Mouse (Mus musculus): Measurements from ENCODE around the gene Cdhr4. TPM values are rescaled to one million over a fixed set of nuclear protein-coding genes. Genes with fewer than 3 reads are reported as not detected.
"Not testable (repeated sequence)": the region's sequence is repeated elsewhere in the genome, so short reads cannot be mapped to it uniquely, and the experiment has no call there.

The Cdhr4 gene
- polyA plus RNA-seq, 1 experiment from 2014 or later = 1.9 TPM

- H3K9ac ChIP-seq (ENCODE audit: low read length); H3K4me1 ChIP-seq (replicated peaks; ENCODE audit: control insufficient read depth, insufficient read depth, low read length); H3K4me2 ChIP-seq (ENCODE audit: low read depth, low read length, severe bottlenecking); ATAC-seq (replicated peaks; ENCODE audit: low FRiP score); H3K36me3 ChIP-seq (ENCODE audit: control insufficient read depth, insufficient read depth, low read length); H3K4me3 ChIP-seq (ENCODE audit: low read depth, low read length); H3K27ac ChIP-seq (ENCODE audit: low read depth, low read length); H3K27me3 ChIP-seq (ENCODE audit: control insufficient read depth, insufficient read depth, low read length); DNase-seq (ENCODE audit: low spot score); H3K9me3 ChIP-seq (ENCODE audit: control insufficient read depth, low read length): not testable (repeated sequence)
- 87% methylated on average over 2 of the region's 2 CpGs for WGBS
These were observed 21.3 kb downstream of the Cdhr4 start for GRCm38 (mm10) chr9:108013577-108013976.

GRCm38 (mm10) chr9:108017127-108017526, 24.8 kb downstream of the Cdhr4 start:
- H3K4me1 ChIP-seq (replicated peaks; ENCODE audit: control insufficient read depth, insufficient read depth, low read length) = no peaks in the 10 kb centered on the region
- DNase-seq (ENCODE audit: low spot score) = no peak
- H3K27ac ChIP-seq (ENCODE audit: low read depth, low read length) = no peak overlapping the region
- H3K9ac ChIP-seq (ENCODE audit: low read length) = no peak overlapping the region
- WGBS = 80% methylated on average over 3 of the region's 3 CpGs
- no peaks in the 10 kb centered on the region for H3K9me3 ChIP-seq (ENCODE audit: control insufficient read depth, low read length)
- H3K27me3 ChIP-seq (ENCODE audit: control insufficient read depth, insufficient read depth, low read length) = no peaks in the 10 kb centered on the region
- no peaks in the 10 kb centered on the region; the same call in 1 of the 2 replicates for H3K36me3 ChIP-seq (ENCODE audit: control insufficient read depth, insufficient read depth, low read length)
- no peak overlapping the region for H3K4me3 ChIP-seq (ENCODE audit: low read depth, low read length)
- no peak overlapping the region for H3K4me2 ChIP-seq (ENCODE audit: low read depth, low read length, severe bottlenecking)
- ATAC-seq (replicated peaks; ENCODE audit: low FRiP score) = no peak

DNA sequence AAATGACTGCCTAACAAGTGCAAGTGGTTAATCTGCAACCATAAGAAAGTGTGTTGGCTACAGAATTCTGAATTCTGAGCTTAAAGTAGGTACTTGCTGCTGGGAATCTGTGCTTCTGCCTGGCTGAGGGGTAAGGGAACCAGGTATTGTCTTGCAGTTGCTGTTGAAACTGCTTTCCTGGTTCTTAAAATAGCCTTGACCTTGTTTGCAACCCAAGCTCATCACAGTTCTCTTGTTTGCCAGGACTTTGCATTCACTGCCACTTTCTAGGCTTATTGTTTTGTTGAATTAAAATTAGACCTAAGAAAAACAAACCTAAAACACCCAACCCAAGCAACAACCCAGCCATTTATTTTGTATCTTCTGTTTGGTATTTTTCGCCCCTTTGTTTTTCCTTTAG, 28.4 kb downstream of the Cdhr4 start:
- no peak overlapping the region for H3K9ac ChIP-seq (ENCODE audit: low read length)
- no peaks in the 10 kb centered on the region for H3K4me1 ChIP-seq (replicated peaks; ENCODE audit: control insufficient read depth, insufficient read depth, low read length)
- 90% methylated on average over 1 of the region's 1 CpGs for WGBS
- ATAC-seq (replicated peaks; ENCODE audit: low FRiP score) (no peak), DNase-seq (ENCODE audit: low spot score) (no peak)
- no peak overlapping the region for H3K4me3 ChIP-seq (ENCODE audit: low read depth, low read length)
- no peaks in the 10 kb centered on the region for H3K9me3 ChIP-seq (ENCODE audit: control insufficient read depth, low read length)
- H3K27ac ChIP-seq (ENCODE audit: low read depth, low read length) = no peak overlapping the region
- H3K4me2 ChIP-seq (ENCODE audit: low read depth, low read length, severe bottlenecking) = no peak overlapping the region
- H3K27me3 ChIP-seq (ENCODE audit: control insufficient read depth, insufficient read depth, low read length) = no peaks in the 10 kb centered on the region
- H3K36me3 ChIP-seq (ENCODE audit: control insufficient read depth, insufficient read depth, low read length) = no peaks in the 10 kb centered on the region; the same call in none of the 2 replicates

- WGBS = 89% methylated on average over 3 of the region's 3 CpGs
- Histone ChIP-seq H3K9ac (ENCODE audit: low read length) (no peak overlapping the region), H3K27me3 (ENCODE audit: control insufficient read depth, insufficient read depth, low read length) (no peaks in the 10 kb centered on the region), H3K4me1 (replicated peaks; ENCODE audit: control insufficient read depth, insufficient read depth, low read length) (no peaks in the 10 kb centered on the region), H3K4me3 (ENCODE audit: low read depth, low read length) (no peak overlapping the region), H3K9me3 (ENCODE audit: control insufficient read depth, low read length) (no peaks in the 10 kb centered on the region), H3K36me3 (ENCODE audit: control insufficient read depth, insufficient read depth, low read length) (peaks cover 5% of the 10 kb centered on the region), H3K27ac (ENCODE audit: low read depth, low read length) (no peak overlapping the region), H3K4me2 (ENCODE audit: low read depth, low read length, severe bottlenecking) (no peak overlapping the region)
- no peak for DNase-seq (ENCODE audit: low spot score)
- no peak for ATAC-seq (replicated peaks; ENCODE audit: low FRiP score)
These were observed 30.9 kb downstream of the Cdhr4 start for GRCm38 (mm10) chr9:108023216-108023615.

DNA sequence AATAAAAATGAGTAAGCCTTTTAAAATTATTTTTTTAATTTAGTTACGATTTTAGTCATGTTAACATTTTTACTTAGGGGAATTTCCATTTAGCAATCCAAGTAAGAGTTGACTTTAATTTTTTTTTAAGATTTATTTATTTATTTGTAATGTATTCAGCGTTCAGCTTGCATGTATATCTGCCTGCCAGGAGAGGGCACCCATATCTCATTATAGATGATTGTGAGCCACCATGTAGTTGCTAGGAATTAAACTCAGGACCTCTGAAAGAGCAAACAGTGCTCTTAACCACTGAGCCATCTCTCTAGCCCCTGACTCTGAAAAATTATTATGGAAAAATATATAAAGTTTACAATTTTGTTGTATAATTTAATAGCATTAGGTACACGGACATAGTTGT, 34.3 kb downstream of the Cdhr4 start:
- no peak overlapping the region for H3K4me3 ChIP-seq (ENCODE audit: low read depth, low read length)
- no peak for ATAC-seq (replicated peaks; ENCODE audit: low FRiP score)
- no peak for DNase-seq (ENCODE audit: low spot score)
- no peak overlapping the region for H3K4me2 ChIP-seq (ENCODE audit: low read depth, low read length, severe bottlenecking)
- 93% methylated on average over 3 of the region's 3 CpGs for WGBS
- no peaks in the 10 kb centered on the region for H3K9me3 ChIP-seq (ENCODE audit: control insufficient read depth, low read length)
- peaks cover 5% of the 10 kb centered on the region for H3K36me3 ChIP-seq (ENCODE audit: control insufficient read depth, insufficient read depth, low read length)
- H3K27ac ChIP-seq (ENCODE audit: low read depth, low read length) = no peak overlapping the region
- no peak overlapping the region for H3K9ac ChIP-seq (ENCODE audit: low read length)
- no peaks in the 10 kb centered on the region for H3K27me3 ChIP-seq (ENCODE audit: control insufficient read depth, insufficient read depth, low read length)
- H3K4me1 ChIP-seq (replicated peaks; ENCODE audit: control insufficient read depth, insufficient read depth, low read length) = no peaks in the 10 kb centered on the region

DNA sequence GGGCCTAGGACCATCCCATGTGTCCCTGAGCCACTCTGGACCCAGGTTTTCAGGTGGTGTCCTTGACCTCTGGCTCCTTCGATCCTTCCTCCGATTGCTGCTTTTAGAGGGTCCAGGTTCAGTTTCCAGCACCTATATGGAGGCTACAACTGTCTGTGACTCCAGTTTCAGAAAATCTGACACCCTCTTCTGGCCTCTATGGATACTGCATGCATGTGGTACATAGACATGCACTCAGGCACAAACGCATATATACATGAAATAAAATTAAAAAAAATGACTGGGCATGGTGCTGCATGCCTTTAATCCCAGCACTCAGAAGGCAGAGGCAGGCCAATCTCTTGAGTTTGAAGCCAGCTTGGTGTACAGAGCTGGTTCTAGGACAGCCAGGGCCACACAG, 35.6 kb downstream of the Cdhr4 start:
- no peak for ATAC-seq (replicated peaks; ENCODE audit: low FRiP score)
- DNase-seq (ENCODE audit: low spot score) = no peak
- over 99% methylated on average over 3 of the region's 3 CpGs for WGBS
- no peaks in the 10 kb centered on the region for H3K27me3 ChIP-seq (ENCODE audit: control insufficient read depth, insufficient read depth, low read length)
- H3K4me3 ChIP-seq (ENCODE audit: low read depth, low read length) = no peak overlapping the region
- no peak overlapping the region for H3K27ac ChIP-seq (ENCODE audit: low read depth, low read length)
- H3K4me2 ChIP-seq (ENCODE audit: low read depth, low read length, severe bottlenecking) = no peak overlapping the region
- peaks cover 8% of the 10 kb centered on the region for H3K36me3 ChIP-seq (ENCODE audit: control insufficient read depth, insufficient read depth, low read length)
- H3K9ac ChIP-seq (ENCODE audit: low read length) = no peak overlapping the region
- H3K4me1 ChIP-seq (replicated peaks; ENCODE audit: control insufficient read depth, insufficient read depth, low read length) = no peaks in the 10 kb centered on the region
- no peaks in the 10 kb centered on the region for H3K9me3 ChIP-seq (ENCODE audit: control insufficient read depth, low read length)

DNA sequence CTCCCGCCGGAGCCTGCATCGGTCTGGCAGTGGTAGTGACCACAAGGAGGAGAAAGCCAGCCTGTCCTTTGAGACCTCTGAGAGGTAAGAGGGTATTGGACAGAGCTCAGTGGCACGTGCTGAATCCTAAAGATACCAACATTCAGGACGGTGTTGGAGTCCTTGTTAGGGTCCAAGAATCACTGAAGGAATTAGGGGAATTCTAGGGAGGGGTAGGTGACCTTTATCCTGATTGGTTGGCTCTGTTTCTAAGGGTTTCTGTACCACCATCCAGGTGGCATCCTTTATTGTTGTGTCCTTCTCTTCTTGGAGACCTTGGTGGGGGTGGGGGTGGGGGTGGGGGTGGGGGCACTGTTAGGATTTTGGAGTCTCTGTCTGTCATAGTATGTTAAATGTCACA, 39.8 kb downstream of the Cdhr4 start:
- no peak for ATAC-seq (replicated peaks; ENCODE audit: low FRiP score)
- Histone ChIP-seq H3K4me3 (ENCODE audit: low read depth, low read length) (no peak overlapping the region), H3K9me3 (ENCODE audit: control insufficient read depth, low read length) (no peaks in the 10 kb centered on the region), H3K27me3 (ENCODE audit: control insufficient read depth, insufficient read depth, low read length) (no peaks in the 10 kb centered on the region), H3K36me3 (ENCODE audit: control insufficient read depth, insufficient read depth, low read length) (peaks cover 8% of the 10 kb centered on the region; the same call in 1 of the 2 replicates), H3K9ac (ENCODE audit: low read length) (no peak overlapping the region), H3K4me2 (ENCODE audit: low read depth, low read length, severe bottlenecking) (no peak overlapping the region), H3K27ac (ENCODE audit: low read depth, low read length) (no peak overlapping the region), H3K4me1 (replicated peaks; ENCODE audit: control insufficient read depth, insufficient read depth, low read length) (no peaks in the 10 kb centered on the region)
- no peak for DNase-seq (ENCODE audit: low spot score)
- 95% methylated on average over 5 of the region's 5 CpGs for WGBS

- WGBS = 100% methylated on average over 2 of the region's 2 CpGs
- H3K4me2 ChIP-seq (ENCODE audit: low read depth, low read length, severe bottlenecking) = no peak overlapping the region
- H3K4me3 ChIP-seq (ENCODE audit: low read depth, low read length) = no peak overlapping the region
- H3K27me3 ChIP-seq (ENCODE audit: control insufficient read depth, insufficient read depth, low read length) = no peaks in the 10 kb centered on the region
- DNase-seq (ENCODE audit: low spot score) = no peak
- H3K36me3 ChIP-seq (ENCODE audit: control insufficient read depth, insufficient read depth, low read length) = peaks cover 3% of the 10 kb centered on the region; the same call in 1 of the 2 replicates
- no peak overlapping the region for H3K9ac ChIP-seq (ENCODE audit: low read length)
- H3K4me1 ChIP-seq (replicated peaks; ENCODE audit: control insufficient read depth, insufficient read depth, low read length) = no peaks in the 10 kb centered on the region
- H3K27ac ChIP-seq (ENCODE audit: low read depth, low read length) = no peak overlapping the region
- H3K9me3 ChIP-seq (ENCODE audit: control insufficient read depth, low read length) = no peaks in the 10 kb centered on the region
- no peak for ATAC-seq (replicated peaks; ENCODE audit: low FRiP score)
These were observed 43.2 kb downstream of the Cdhr4 start for GRCm38 (mm10) chr9:108035331-108036156.
